Mouse (Mus musculus) embryonic facial prominence, embryonic 11.5 days (tissue): ENCODE data around the gene Ankle1. TPM values are rescaled to one million over a fixed set of nuclear protein-coding genes. Genes with fewer than 3 reads are reported as not detected.

Source experiments
- ATAC-seq: fragments of 200-750 bp; cut with Nextera tagmentation; replicated peaks from 2 replicates; pipeline ENCODE4 v1.8.0; 2017; ENCODE audit warnings: low read depth; ENCODE audit not compliant: insufficient number of reproducible peaks, low FRiP score, low TSS enrichment
- DNase-seq: peaks from one replicate; pipeline ENCODE4 v3.0.0-alpha.2; 2015; ENCODE audit warnings: low spot score
- H3K27ac ChIP-seq: fragments of 300-500 bp; sonication (generic); replicated peaks from 2 replicates; pipeline ENCODE4 v1.5.1; 2014; ENCODE audit warnings: mild to moderate bottlenecking, low read depth, low read length, control low read depth
- H3K27me3 ChIP-seq: fragments of 300-500 bp; sonication (generic); 2 replicates; pipeline ENCODE4 v1.6.1; 2014; ENCODE audit warnings: mild to moderate bottlenecking, low read length, moderate library complexity, mixed read lengths; ENCODE audit not compliant: control insufficient read depth, insufficient read depth
- H3K36me3 ChIP-seq: fragments of 300-500 bp; sonication (generic); replicated peaks from 2 replicates; pipeline ENCODE4 v1.6.1; 2014; ENCODE audit warnings: low read depth, mild to moderate bottlenecking, low read length, moderate library complexity, mixed read lengths; ENCODE audit not compliant: control insufficient read depth, insufficient read depth
- H3K4me1 ChIP-seq: fragments of 300-500 bp; sonication (generic); 2 replicates; pipeline ENCODE4 v1.6.1; 2014; ENCODE audit warnings: low read length, mixed read lengths; ENCODE audit not compliant: control insufficient read depth, insufficient read depth
- H3K4me2 ChIP-seq: fragments of 300-500 bp; sonication (generic); 2 replicates; pipeline ENCODE4 v1.6.1; 2014; ENCODE audit warnings: low read depth, mild to moderate bottlenecking, control low read depth, low read length, moderate library complexity
- H3K4me3 ChIP-seq: fragments of 300-500 bp; sonication (generic); 2 replicates; pipeline ENCODE4 v1.5.1; 2014; ENCODE audit warnings: low read depth, low read length, control low read depth
- H3K9ac ChIP-seq: fragments of 300-500 bp; sonication (generic); replicated peaks from 2 replicates; pipeline ENCODE4 v1.6.1; 2014; ENCODE audit warnings: mild to moderate bottlenecking, control low read depth, low read length
- H3K9me3 ChIP-seq: fragments of 300-500 bp; sonication (generic); replicated peaks from 2 replicates; pipeline ENCODE4 v1.6.1; 2016; ENCODE audit warnings: mild to moderate bottlenecking, low read length, inconsistent platforms, mixed read lengths; ENCODE audit not compliant: control insufficient read depth
- WGBS: fragments of 180-500 bp; shearing (Covaris S2); extraction: QIAGEN DNeasy Blood & Tissue Kit; methylation state at CpG from one replicate; pipeline ENCODE4 v1.1.7; 2014; 5-methylcytosine and 5-hydroxymethylcytosine counted together
- polyA plus RNA-seq: library from polyadenylated mRNA; unstranded; fragments of >200 nt; fragmentation: Nextera tagmentation; extraction: Ambion mirVana; gene quantifications from 2 replicates; pipeline ENCODE4 v1.2.1, GENCODE M21; 2014

The Ankle1 gene
- polyA plus RNA-seq, 1 experiment from 2014 or later: 9.0 TPM

DNA sequence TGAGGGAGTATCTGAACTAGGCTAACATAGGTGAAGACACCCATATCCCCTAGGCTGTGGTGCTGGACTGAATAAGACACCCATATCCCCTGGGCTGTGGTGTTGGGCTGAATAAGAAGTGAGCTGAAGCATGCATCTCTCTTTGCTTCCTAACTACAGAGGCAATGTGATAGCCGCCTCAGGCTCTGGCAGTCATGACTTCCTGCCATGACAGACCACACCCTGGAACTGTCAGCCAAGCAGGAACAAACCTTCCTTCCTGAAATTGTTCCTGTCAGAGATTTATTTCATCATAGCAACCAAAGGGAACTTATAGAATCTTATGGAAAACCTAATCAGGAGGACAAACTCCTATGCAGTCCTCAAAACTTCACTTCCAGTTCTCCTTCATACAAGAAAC lies 17.5 kb upstream of the Ankle1 start:
- Histone ChIP-seq H3K27me3 (no peaks in the 10 kb centered on the region), H3K36me3 (no peaks in the 10 kb centered on the region), H3K27ac (no peak overlapping the region), H3K4me1 (peaks cover 2% of the 10 kb centered on the region), H3K4me3 (no peak overlapping the region), H3K9ac (no peak overlapping the region), H3K4me2 (no peak overlapping the region), H3K9me3 (no peaks in the 10 kb centered on the region)
- 77% methylated on average over 1 of the region's 1 CpGs for WGBS
- DNase-seq (no peak), ATAC-seq (no peak)

DNA sequence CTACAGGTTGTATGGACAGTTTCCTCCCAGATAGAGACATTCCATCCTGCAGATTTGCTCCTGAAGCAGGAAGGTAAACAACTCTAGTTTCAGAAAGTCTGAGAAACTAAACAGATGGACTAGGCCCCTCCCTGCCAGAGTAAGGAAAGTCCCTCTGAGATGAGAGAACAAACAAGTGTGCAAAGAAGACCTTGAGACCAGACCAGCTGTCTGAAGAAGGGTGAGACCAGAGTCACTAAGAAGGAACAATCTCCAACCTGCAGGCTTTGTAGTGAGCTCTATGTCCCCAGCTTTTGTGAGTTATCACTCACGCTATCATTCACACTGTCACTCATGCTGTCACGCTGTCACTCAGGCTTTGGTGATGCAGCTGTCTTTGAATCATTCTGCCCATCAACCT lies 14.1 kb upstream of the Ankle1 start:
- H3K4me1 ChIP-seq: no peaks in the 10 kb centered on the region
- DNase-seq: no peak
- no peaks in the 10 kb centered on the region for H3K27me3 ChIP-seq
- no peak overlapping the region for H3K27ac ChIP-seq
- WGBS: 86% methylated on average over 2 of the region's 2 CpGs
- ATAC-seq: no peak
- H3K36me3 ChIP-seq: no peaks in the 10 kb centered on the region
- no peak overlapping the region for H3K9ac ChIP-seq
- H3K4me3 ChIP-seq: no peak overlapping the region
- no peak overlapping the region for H3K4me2 ChIP-seq
- no peaks in the 10 kb centered on the region for H3K9me3 ChIP-seq

- Histone ChIP-seq H3K9me3 (no peaks in the 10 kb centered on the region), H3K9ac (no peak overlapping the region), H3K27me3 (no peaks in the 10 kb centered on the region), H3K36me3 (no peaks in the 10 kb centered on the region), H3K4me3 (no peak overlapping the region), H3K4me1 (no peaks in the 10 kb centered on the region), H3K4me2 (no peak overlapping the region), H3K27ac (no peak overlapping the region)
- WGBS: 72% methylated on average over 5 of the region's 5 CpGs
- ATAC-seq (no peak), DNase-seq (no peak)
Measured at GRCm38 (mm10) chr8:71392391-71392790, 13.4 kb upstream of the Ankle1 start.

- H3K4me2 ChIP-seq: no peak overlapping the region
Measured at GRCm38 (mm10) chr8:71392871-71393270, 12.9 kb upstream of the Ankle1 start.

DNA sequence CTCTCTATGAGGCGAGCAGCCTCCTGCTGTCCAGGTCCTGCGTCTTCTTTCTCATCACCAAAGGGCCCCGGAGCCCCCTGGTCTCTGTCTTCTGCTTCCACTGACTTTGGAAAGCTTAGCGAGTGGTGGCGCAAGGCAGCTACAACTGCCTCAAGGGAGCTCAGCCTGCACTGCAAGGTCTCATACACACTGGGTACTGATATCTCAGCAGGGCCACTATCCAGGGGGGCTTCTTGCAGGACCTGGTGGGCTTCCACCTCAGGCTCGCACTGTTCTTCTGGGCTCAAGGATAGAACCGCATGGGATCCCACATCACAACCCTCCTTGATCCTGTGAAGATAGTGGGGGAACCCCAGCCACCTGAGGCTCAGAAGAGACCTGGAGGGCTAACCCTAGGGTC lies 11.3 kb upstream of the Ankle1 start:
- no peak for ATAC-seq
- no peak overlapping the region for H3K27ac ChIP-seq
- no peaks in the 10 kb centered on the region for H3K27me3 ChIP-seq
- no peak for DNase-seq
- H3K4me1 ChIP-seq: no peaks in the 10 kb centered on the region
- H3K4me2 ChIP-seq: no peak overlapping the region
- no peaks in the 10 kb centered on the region; the same call in 1 of the 2 replicates for H3K36me3 ChIP-seq
- H3K9ac ChIP-seq: no peak overlapping the region
- no peaks in the 10 kb centered on the region for H3K9me3 ChIP-seq
- WGBS: 80% methylated on average over 7 of the region's 7 CpGs
- H3K4me3 ChIP-seq: no peak overlapping the region

More at GRCm38 (mm10) chr8:71392871-71393270, 12.9 kb upstream of the Ankle1 start:
- Histone ChIP-seq H3K4me3 (no peak overlapping the region), H3K9me3 (no peaks in the 10 kb centered on the region), H3K9ac (no peak overlapping the region), H3K27me3 (no peaks in the 10 kb centered on the region), H3K4me1 (no peaks in the 10 kb centered on the region), H3K36me3 (no peaks in the 10 kb centered on the region), H3K27ac (no peak overlapping the region)
- no peak for ATAC-seq
- 7% methylated on average over 3 of the region's 3 CpGs for WGBS
- DNase-seq: peak; percentile 71

GRCm38 (mm10) chr8:71395071-71395470 lies 10.7 kb upstream of the Ankle1 start:
- DNase-seq: no peak
- H3K4me1 ChIP-seq: no peaks in the 10 kb centered on the region

DNA sequence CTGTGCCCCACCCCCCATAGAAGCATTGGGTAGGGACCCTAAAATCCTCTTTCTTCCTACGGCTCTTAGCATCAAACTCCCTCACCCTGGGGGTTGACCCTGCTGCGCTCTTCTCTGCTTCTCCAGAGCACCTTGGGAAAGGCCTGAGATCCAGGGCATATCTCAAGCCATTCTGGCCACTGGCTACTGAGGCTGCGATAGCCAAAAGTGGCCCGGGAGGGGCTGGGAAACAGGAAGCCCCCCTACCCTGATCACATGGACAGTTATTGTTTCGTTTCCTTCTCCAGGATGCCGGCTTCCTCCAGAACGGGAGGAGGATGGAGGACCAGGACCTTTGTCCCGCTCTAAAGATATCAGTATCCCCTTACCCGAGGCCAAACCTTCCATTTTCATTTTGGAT lies 10.2 kb upstream of the Ankle1 start, which contains the start of gene Ushbp1:
Gene Ushbp1 (minus strand): TSS at position 174 of the 400 bp plus-strand sequence.
- ATAC-seq (no peak), DNase-seq (no peak)
- Histone ChIP-seq H3K9me3 (no peaks in the 10 kb centered on the region), H3K4me2 (peak within 1 kb of the TSS; percentile 21; the same call in 1 of the 2 replicates), H3K4me1 (no peaks in the 10 kb centered on the region), H3K27ac (0 out of 2 replicates have a peak within 1 kb of the TSS, but pooled peaks have one; percentile 2), H3K36me3 (no peaks in the 10 kb centered on the region; the same call in 1 of the 2 replicates), H3K27me3 (no peaks in the 10 kb centered on the region), H3K9ac (peak within 1 kb of the TSS; percentile 70), H3K4me3 (peak within 1 kb of the TSS; percentile 87)
- WGBS: 89% methylated on average over 9 of the region's 9 CpGs

More at GRCm38 (mm10) chr8:71395071-71395470, 10.7 kb upstream of the Ankle1 start:
- no peaks in the 10 kb centered on the region; the same call in 1 of the 2 replicates for H3K36me3 ChIP-seq
- ATAC-seq: no peak
- H3K9ac ChIP-seq: no peak overlapping the region
- H3K27me3 ChIP-seq: no peaks in the 10 kb centered on the region
- H3K9me3 ChIP-seq: no peaks in the 10 kb centered on the region
- no peak overlapping the region for H3K27ac ChIP-seq
- no peak overlapping the region for H3K4me3 ChIP-seq
- H3K4me2 ChIP-seq: no peak overlapping the region
- 91% methylated on average over 10 of the region's 10 CpGs for WGBS

DNA sequence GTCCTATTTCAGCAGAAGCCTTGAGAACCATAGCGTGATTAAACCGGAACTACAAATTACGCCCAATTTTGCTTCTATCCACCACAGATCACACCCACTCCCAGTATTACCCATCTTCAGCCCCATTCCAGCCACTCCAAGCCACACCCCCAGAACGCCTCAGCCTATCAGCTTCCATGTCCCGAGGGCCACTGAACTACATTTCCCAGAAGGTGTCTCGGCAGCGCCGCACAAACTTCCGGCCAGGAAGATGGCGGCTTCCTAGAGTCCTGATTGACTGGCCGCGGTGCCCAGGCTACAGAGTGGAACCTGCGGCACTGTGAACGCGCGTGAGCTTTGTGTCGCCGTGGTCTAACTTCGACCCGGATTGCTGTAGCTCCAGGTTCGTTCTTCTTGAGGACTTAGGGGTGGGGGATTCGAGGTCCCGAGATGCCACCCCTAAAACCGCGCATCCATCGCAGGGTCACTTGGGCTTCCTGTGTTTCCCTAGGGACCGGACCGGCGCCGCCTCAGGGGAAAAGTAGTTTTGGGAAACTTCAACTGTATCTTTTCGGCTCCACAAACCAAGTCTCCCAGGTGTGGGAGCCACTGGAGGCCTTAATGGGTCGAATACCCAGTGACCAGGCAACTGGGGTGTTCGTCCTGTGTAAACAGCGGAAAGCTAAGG lies 9.0 kb upstream of the Ankle1 start, which contains the start of gene Babam1:
Gene Babam1 (plus strand): TSS at position 223 of the 667 bp plus-strand sequence.
- H3K4me2 ChIP-seq: peak within 1 kb of the TSS; percentile 71
- WGBS: under 1% methylated on average over 34 of the region's 34 CpGs
- peak within 1 kb of the TSS; percentile 87 for H3K4me3 ChIP-seq
- H3K9me3 ChIP-seq: no peaks in the 10 kb centered on the region
- peak within 1 kb of the TSS; percentile 70 for H3K9ac ChIP-seq
- DNase-seq: peak; percentile 97
- ATAC-seq: peak; percentile 92
- no peaks in the 10 kb centered on the region for H3K27me3 ChIP-seq
- no peaks in the 10 kb centered on the region for H3K4me1 ChIP-seq
- H3K27ac ChIP-seq: 0 out of 2 replicates have a peak within 1 kb of the TSS, but pooled peaks have one; percentile 2
- H3K36me3 ChIP-seq: no peaks in the 10 kb centered on the region; the same call in 1 of the 2 replicates
